Mouse (Mus musculus) fat pad, adult 2 months (tissue): ENCODE results near the gene Ctse.

Experiments used
- DNase-seq: peaks from one replicate; pipeline ENCODE4 v3.0.0-alpha.2; 2011; ENCODE audit warnings: low read depth, low spot score; ENCODE audit errors: extremely low read depth

Gene Ctse

DNA sequence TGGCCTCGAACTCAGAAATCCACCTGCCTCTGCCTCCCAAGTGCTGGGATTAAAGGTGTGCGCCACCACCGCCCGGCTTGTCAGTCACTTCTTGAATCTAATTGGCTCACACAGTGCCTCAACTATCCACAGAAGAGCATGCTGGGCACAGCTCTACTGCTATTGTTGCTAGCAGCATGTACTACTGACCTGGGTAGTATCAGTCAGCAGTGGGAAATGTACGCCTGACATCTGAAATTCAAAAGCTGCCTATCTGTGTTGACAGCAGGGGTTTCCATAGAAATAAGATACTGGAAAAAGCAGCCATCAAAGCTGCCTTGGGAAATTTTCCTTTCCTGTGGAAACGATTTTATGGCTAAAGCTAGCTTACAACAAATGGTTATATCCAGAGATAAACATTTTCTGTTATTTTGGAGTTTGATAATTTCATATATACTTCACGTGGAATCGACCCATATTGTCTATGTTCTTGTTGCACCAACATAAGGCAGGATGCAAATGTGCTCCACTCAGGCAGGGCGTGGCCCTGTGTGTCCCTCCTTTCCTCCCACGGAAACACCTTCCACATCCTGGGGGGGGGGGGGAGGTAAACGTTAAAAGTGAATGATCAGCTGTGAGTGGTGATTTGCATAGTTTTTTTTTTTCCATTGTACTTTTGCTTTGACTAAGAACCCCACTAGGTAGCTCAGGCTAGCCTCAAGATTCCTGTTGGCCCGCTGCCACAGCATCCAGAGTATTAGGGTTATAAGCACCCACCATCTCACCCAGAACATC, 14.8 kb downstream of the Ctse start:
- DNase-seq, result no peak

DNA sequence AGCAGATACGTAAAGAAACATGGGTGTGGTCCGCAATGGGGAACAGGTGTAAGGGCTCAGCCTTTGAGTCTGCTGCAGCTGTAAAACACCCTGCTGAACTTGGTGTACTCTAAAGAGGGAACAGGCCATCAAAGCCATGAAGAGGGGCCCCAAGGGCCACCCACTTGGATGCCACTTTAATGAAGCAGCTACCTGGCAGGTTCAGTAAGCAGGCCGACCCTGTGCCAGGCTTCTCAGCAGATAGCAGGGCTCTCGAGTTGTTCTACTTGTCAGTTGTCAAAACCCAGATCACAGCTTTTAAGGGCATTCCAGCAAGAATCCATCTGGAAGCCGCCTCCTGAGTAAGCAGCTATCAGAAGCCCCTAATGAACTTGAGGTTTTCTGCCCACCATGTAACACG, 17.5 kb downstream of the Ctse start:
- DNase-seq, result no peak

DNA sequence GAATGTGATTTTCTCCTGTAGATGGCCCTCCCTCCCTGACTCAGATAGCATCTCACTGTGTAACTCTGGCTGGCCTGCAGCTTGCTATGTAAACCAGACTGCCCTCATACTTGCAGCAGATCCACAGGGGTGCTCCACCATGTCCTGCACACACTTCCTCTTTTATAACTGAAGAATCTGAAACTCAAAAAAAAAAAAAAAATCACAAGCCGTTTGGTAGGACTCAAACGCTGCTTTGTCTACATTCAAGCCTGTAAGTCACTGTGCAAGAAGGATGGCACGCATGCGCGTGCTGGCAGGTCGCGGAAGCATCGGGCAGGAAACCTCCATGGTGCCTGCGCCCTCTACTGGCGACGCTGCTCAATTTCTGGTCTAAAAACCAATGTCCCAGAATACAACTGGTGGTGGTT, 19.8 kb downstream of the Ctse start:
- DNase-seq, result peak; percentile 28

DNA sequence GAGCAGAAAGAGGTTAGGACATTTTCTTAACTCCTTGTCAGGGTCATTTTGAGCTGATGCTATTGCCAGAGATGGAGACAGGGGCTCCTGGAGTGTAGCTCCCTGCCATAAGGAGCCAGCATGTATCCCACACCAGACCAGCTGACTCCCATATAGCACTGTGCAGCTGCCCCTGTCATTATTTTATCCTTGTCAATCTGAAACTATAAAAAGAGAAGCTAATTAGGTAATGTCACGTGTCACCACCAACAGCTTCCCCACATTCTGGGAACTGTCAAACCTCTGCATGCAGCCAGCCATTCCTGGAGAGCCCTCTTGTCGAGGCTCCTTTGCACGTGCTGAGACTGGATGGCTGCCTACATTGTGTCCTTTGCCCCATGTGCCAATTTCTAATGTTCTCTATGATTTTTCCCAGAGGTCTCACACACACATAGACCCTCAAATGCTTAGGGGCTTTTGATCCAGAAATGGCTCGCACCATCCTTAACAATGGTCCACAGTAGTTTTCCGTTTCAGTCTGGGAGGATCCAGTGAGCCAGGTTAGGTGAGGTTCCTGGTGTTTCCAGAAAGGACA, 21.5 kb downstream of the Ctse start:
- no peak for DNase-seq

DNA sequence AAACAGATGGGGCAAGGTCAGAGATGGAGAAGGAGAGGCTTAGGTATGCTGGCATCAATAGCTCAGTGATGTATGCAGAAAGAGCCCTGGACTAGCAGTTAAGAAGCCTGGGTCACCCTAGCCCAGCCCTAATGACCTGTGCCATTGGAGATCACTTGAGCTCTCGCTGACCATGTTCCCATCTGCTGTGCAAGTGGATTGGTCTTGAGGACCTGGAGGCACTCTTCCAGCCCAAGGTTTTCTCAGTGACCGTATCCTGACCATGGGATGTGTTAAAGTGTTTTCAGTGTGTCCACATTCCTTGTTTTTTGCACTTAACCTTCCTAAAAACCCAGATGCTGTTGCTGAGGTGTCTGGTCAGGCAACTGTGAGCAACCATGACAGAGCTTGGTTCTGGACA, 22.2 kb downstream of the Ctse start:
- DNase-seq, result no peak

DNA sequence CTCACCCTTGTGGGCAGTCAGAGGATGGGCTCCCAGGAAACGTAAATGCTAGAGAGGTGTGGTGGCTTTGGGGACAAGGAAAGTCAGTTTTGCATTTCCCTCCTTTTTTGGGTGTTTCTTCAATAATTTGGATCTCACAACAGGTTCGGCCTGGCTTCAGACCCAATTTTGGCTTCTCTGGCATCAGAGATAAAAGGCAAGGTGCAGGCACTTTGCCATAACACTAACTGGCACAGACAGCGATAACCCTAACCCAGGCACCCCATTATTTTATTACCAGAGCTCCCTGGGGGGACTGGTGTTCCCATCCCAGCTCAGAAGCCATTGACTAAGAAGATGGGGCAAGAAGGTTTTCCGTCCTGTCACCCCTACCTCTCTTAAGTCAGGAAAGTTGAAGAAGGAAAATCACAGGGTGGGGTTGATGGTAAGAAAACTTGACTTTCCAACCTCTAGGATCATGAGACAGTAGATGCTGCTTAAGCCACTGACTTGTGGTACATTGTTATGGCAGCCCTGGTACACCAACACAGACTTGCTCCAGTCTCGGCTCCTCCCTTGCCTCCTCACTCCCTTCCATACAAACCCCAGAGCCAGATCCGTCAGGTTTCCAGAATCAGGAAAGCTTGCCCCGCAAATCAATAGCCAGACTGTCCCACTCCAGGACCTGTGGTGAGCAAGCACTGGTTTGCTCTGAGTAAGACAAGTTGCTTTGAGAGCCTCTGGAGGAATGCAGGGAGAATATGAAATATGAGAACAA, 22.8 kb downstream of the Ctse start:
- DNase-seq, result no peak

DNA sequence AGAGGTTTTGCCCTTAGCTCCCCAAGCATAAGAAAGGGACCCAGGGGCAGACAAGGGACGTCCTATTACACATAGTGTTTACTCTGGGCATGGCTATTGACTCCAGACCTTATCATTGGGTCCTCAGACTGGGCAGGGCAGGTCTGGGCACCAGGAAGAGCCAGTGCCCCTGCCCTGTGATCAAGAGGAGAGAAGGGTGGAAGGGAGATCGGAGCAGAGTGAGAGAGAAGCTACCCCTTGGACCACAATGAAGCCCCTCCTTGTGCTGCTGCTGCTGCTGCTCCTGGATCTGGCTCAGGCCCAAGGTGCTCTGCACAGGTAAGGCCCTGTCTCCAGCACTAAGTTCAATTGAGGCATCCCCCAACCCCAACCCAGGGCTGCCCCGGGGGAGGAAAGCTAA, 23.6 kb downstream of the Ctse start:
- DNase-seq, result no peak

DNA sequence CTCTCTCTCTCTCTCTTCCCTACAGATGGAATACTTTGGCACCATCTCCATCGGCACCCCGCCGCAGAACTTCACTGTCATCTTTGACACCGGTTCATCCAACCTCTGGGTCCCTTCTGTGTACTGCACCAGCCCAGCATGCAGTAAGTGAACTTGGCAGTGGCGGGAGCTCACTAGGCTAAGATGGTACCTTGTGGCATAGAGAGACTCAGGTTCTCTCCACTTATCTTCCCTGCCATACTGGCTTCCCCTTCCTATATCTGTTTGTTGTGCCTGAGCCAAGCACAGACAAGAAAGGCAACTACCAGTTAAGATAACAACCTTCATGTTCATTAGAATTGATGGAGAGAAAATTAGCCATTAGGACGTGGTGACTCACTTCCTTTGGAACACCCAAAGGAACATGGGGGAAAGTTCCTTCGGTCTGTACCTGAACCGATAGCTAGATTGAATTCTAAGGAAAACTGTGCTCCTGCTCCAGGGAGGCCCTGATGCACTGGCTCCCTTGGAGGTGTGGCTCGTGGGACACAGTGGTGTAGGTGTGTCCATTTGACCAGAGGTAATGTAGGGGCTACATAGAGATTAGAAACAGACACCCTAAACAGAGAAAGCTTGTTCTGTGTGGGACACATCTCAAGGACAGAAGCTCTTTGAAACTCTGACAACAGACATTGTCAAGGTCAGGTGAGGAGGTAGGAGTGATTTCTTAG, 25.3 kb downstream of the Ctse start:
- no peak for DNase-seq

DNA sequence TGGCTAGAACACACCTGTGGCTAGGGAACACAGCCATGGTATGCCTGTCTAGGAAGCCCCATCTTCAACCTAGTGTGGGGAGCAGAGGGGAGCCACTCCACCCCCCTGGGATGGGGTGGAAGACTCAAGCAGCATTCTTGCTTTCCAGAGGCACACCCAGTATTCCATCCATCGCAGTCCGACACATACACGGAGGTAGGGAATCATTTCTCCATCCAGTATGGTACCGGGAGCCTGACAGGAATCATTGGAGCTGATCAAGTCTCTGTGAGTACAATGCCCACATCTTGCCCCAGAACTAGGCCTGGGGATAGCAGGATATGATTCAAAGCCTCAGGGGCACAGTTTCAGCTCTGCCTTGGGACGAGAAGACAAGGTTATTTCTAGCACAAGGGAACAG, 26.0 kb downstream of the Ctse start:
- no peak for DNase-seq

DNA sequence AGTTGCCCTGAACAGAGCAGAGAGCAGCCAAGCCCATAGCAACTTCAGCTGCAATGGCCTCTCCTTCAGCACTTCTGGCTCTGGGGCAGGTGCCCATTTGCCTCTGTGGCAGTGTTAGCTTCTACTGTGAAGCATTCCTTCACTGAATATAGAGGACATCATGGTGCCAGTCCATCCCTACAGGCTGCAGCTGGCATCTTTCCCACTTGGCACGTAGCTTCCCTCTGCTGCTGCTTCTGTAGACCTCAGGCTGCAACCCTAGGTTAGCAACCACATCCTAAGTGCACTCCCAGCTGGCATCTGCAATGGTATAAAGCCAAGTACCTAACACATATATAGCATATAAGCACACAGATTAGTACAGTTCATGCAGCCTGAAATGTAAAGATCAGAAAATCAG, 27.8 kb downstream of the Ctse start:
- DNase-seq, result no peak

DNA sequence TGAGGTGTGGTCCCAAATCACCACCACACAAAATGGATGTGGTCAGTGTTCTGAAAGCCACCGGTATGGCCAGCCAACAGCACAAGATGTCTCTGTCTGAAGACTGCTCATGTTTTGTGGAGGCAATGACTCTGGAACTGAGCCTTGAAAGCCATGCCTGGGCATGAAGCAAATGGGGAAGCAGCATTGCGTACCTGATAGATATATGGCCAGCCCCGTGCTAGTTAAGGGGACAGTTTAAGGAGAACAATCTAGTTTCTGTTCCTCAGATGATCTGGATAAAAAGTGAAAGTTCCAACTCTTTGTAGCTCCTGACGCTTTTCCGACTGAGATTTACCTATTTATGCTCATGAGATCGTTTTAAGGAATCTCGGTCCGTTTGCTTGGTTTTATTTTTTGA, 33.0 kb downstream of the Ctse start:
- no peak for DNase-seq

DNA sequence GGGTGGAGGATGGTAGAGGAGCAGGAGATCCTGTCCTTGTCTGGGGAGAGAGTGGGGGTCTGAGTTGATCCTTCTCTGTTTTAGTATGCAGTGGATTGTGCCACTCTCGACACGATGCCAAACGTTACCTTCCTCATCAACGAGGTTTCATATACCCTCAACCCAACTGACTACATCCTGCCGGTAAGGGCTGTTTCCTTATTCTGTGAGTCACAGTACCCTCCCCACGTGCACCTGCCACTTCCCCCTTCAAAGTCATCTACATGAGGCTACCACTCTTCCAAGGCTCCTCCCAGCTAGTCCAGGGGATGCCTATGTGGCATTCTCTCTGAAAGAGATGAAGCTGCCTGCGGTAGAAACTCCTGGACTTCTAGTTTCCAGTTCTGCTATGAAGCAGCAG, 34.3 kb downstream of the Ctse start:
- DNase-seq, result no peak

DNA sequence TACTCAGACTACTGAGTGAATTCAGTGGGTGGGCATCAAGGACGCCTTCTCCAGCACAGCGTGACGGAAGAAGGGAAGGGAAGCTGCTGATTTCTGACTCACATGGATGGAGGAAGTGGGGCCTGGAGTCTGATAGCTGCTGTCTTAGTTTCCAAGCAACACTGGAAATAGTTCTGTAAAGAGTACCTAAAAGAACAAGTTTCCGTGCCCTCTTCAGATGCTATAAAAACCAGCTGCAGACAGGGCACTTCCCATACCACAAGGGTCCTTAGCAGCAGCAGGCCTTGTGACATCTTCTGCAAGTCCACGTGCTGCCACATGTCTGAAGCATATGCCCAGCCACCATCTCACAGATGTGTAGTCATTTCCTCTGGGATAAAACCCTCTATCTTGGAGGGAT, 41.5 kb downstream of the Ctse start:
- DNase-seq, result no peak

DNA sequence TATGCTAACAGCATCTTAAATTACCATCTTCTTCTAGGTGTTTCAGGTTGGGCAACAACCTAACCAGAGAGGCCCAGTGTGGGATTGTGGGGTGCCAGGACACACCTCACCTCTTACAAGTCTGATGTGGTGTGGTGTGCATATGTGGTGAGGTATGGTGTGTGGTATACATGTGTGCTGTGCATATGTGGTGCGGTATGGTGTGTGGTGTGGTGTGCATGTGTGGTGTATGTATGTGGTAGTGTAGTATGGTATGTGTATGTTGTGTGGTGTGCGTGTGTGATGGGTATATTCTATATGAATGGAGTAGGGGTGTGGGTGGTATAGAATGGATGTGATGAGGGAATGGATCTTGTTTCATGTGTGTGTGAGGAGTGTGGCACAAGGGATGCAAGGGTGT, 49.6 kb downstream of the Ctse start:
- no peak for DNase-seq

DNA sequence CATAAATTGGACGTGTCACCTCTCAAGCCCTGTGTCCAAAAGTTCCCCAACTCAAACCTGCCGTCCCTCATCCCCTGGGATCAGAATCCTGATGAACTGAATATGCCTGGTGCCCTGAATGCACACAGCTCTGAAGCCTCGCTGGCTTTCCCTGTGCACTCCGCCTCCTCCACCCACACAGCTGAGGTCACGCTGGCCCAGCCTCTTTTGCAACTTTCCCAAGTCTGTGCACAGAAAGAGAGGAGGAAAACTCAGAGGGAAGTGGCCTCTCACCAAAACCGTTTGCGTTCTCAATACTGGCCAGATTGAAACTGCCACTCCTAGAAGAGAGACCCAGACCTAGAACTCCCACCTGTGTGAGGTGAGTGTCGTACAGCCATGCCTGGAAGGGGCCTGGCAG, 50.4 kb downstream of the Ctse start, which contains the start of gene Rab7b:
TSS of gene Rab7b (plus strand) at position 221 of the 400 bp plus-strand sequence.
- no peak for DNase-seq

DNA sequence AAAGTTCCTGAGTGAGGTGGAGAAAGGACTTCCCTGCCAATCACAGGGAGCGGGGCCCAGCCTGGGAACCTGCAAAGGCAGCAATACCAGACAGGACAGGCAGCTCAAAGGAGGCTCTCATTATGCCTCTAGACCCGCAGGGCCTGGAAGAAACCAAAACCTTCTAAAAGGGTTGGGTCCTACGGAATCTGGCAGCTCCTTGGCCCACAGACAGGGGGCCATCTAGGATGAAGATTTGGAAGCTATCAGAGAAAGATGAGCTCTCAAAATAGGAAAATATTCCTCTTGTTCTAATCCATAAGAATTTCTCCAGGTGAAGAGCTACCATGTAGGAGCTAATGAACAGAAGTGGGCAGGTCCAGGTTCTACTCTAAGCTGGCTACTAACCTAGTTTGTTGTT, 50.9 kb downstream of the Ctse start:
- no peak for DNase-seq

DNA sequence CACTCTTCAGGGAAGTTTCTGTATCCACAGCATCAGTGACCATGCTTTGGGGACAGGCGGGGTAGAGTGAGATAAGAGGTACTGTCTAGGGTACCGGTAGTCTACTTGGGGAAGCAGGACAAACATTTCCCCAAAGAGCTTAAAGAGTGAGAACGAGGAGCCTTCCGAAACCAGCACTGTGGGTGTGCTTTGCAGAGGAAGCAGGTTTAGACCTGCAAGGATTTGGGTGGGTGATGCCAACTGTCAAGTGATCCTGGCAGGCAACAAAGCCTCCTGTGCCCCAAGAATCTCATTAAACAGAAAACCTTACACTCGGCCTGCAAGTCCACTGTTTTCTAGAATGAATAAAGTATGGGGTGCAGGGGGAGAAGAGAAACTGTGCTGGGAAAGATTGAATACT, 51.8 kb downstream of the Ctse start:
- DNase-seq, result no peak

DNA sequence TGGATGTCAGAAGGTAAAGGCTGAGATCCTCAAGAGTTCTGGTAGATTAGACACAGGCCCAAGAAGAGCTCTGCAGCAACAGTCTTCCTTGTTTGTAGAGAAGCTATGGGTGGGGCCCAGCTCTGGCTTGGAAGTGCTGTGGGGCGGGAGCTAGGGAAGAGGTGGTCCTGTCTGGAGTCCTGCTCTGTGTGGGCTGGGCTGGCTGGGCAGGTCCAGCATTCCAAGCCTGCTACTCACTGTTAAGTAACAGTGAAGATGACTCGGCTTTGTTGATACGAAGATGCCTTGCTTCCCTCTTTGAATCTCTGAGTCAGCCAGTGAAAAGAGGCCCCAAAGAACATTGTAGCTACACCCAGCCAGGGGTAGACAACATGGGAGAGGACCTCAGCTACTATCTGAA, 52.3 kb downstream of the Ctse start:
- DNase-seq, result no peak

DNA sequence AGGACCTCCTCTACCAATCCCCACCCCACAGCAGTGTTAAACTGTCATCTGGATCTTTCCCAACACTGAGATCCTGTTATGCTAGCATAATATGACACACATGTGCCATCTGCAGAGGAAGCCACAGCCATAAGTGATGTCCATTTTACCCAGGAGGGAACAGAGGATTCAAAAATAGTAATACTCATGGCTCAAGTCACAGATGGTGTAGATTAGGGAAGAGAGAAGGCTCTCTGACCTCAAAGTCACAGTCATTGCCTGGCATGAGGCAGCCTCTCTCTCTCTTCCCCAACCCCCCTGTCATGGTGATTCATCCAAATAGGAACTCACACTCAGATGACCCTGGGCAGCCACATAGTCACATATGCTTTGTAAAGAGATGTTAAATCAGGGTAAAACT, 53.2 kb downstream of the Ctse start:
- DNase-seq, result no peak

DNA sequence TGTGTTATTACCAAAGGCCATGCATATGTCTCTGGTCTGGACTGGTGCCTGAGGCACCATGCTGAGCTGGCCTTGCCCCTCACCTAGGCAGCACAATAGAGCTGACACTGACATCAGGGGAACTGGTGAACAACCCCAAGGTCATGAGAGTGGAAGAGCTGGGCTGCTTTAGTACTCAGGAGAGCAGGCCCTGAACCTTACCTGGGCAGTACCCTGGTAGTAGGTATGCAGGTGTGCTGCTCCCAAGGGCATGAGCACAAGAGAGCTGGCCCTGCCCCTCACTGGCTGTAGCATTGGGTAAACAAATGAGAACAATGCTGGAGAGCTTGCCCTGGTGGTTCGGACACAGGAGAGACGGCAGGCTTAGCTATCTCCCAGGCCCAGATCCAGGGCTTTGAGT, 57.2 kb downstream of the Ctse start:
- no peak for DNase-seq

DNA sequence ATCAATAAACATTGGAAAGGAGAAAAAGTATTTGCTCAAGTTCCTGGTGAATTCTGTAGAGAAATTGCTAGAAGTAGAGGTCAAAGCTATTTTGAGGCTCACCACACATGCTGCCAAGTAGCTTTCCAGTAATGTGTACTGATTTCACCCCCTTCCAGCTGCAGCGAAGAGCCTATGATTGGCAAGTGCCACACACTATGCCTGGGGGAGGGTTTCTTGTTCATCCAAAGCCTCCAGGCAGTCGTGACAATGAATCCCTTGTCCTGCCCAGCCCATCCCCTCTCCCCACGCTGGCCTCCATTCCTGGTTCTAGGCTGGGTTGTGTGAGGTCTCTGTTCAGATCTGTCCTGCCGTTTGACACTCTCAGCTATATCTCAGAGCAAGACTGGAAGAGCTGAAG, 58.2 kb downstream of the Ctse start:
- DNase-seq, result no peak

DNA sequence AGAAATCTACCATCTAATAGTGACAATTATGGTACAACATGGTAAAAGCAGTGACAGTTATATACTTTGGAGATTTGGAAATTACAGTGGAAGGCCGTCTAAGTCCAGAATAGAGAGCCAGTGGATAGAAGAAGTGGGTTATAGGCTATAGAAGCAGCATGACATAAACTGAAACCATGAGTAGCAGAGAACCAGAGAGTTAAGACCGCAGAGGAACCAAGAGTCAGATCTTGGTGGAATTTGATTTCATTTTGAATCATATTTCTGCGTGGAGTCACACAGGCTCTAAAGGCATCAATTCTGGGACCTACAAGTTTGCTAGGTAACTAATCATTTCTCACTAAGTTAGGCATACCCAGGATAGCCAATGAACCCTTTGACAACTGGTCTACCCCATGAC, 60.7 kb downstream of the Ctse start:
- DNase-seq, result no peak
